Mouse (Mus musculus): ENCODE data around the gene Prdx5.

GRCm38 (mm10) chr19:6937541-6938465, 27.9 kb upstream of the Prdx5 start:
- TF ChIP-seq POLR2A (IDR thresholded peaks at IDR 0.05; ENCODE audit: low read depth, low read length) (no peak), CTCF (IDR thresholded peaks at IDR 0.05; ENCODE audit: extremely low read depth, insufficient read length, insufficient replicate concordance, low read depth, low read length) (no peak)

Measured in small intestine, adult 2 months (tissue).